Mouse (Mus musculus) ES-Bruce4 (cell line): ENCODE measurements around the gene Col4a1.

Experiments used
- CTCF ChIP-seq: IDR thresholded peaks from one replicate; pipeline ENCODE4 v1.8.1; 2011; ENCODE audit warnings: low read depth, low read length
- POLR2A ChIP-seq: IDR thresholded peaks from one replicate; pipeline ENCODE4 v1.8.1; 2011; ENCODE audit warnings: low read length; ENCODE audit not compliant: insufficient read depth

DNA sequence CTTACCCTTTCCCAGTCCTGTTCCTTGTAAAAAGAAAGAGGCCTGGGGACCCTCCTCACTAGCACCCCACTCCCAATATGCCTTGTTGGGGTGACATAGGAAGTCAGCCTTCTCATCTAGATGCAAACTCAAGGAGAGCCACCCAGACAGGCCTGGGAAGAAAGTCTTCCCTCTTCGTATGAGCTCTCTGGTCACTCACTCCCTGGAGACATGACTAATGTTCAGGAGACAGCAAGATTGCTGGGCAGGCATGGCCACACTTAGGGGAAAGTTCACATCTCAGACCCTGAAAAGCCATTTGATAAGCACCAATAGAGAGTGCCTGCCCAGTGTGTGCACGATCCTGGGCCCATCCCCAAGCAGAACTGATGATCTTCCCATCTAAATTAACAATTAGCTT lies 2.6 kb downstream of the Col4a1 start:
- TF ChIP-seq CTCF (no peak), POLR2A (no peak)
